Mouse (Mus musculus): ENCODE results near the gene Lcp2. TPM values are rescaled to one million over a fixed set of nuclear protein-coding genes. Genes with fewer than 3 reads are reported as not detected.

Gene Lcp2
- total and polyA plus RNA-seq, 3 experiments = 19.4 to 24.0 (median 20.1) TPM

GRCm38 (mm10) chr11:34002593-34002965 lies 44.1 kb upstream of the Lcp2 start:
- no peak overlapping the region for H3K27ac ChIP-seq (ENCODE audit: insufficient read depth, low read depth)
- no peak overlapping the region; the same call in 1 of the 2 replicates for H3K4me2 ChIP-seq (ENCODE audit: insufficient read depth, low read depth, poor library complexity, severe bottlenecking)
- in situ Hi-C loops (cut with MboI; ENCODE audit: low pct_ligation_motif_present, low pct_unique_long_range_greater_than_20kb, low sequenced_read_pairs) (loop anchor here (10.0 kb wide), 1 partner anchor 72 kb away; no protein-coding TSS in a partner anchor), dilution Hi-C loops (cut with MboI; ENCODE audit: extremely low pct_ligation_motif_present, extremely low pct_unique_long_range_greater_than_20kb, low sequenced_read_pairs) (no loop called here)
- H3K9ac ChIP-seq (ENCODE audit: insufficient read depth, low read depth) = no peak overlapping the region
- H3K4me1 ChIP-seq (ENCODE audit: control insufficient read depth in 1 of 2, insufficient read depth in 2 of 2) = peaks cover 0 to 41% of the 10 kb centered on the region in 2 experiments; a peak in 2 of 4 replicates
- H3K36me3 ChIP-seq (replicated peaks in 1 of 2; ENCODE audit: control insufficient read depth in 1 of 2, insufficient read depth in 1 of 2, low read length in 1 of 2) = no peaks in the 10 kb centered on the region
- H3K79me2 ChIP-seq (replicated peaks; ENCODE audit: control insufficient read depth, extremely low read depth, insufficient read depth, poor library complexity, severe bottlenecking) = no peaks in the 10 kb centered on the region
- DNase-seq (ENCODE audit: extremely low read depth) = no peak
- no peaks in the 10 kb centered on the region for H3K27me3 ChIP-seq (replicated peaks)
- TF ChIP-seq TCF12 (IDR thresholded peaks at IDR 0.05; ENCODE audit: low read depth, low read length) (no peak), CTCF (conservative IDR thresholded peaks at IDR 0.05 in 1 of 2, IDR thresholded peaks at IDR 0.05 in 1 of 2; ENCODE audit: low read depth in 2 of 2, low read length in 2 of 2) (0 out of 4 replicates have a peak, but pooled peaks of 1 of the 2 experiments have one; percentile 3)
- H3K4me3 ChIP-seq (replicated peaks in 1 of 3; ENCODE audit: low read depth in 2 of 3, low read length in 2 of 3, poor library complexity in 1 of 3) = no peak overlapping the region
- no peaks in the 10 kb centered on the region for H3K9me3 ChIP-seq (replicated peaks; ENCODE audit: low read length)

GRCm38 (mm10) chr11:34007616-34008015 lies 39.1 kb upstream of the Lcp2 start:
- H3K9ac ChIP-seq (ENCODE audit: insufficient read depth, low read depth) = peak overlapping the region; percentile 96
- no peaks in the 10 kb centered on the region for H3K79me2 ChIP-seq (replicated peaks; ENCODE audit: control insufficient read depth, extremely low read depth, insufficient read depth, poor library complexity, severe bottlenecking)
- TF ChIP-seq NRF1 (IDR thresholded peaks at IDR 0.05; ENCODE audit: low read depth, low read length) (no peak), MAFK (IDR thresholded peaks at IDR 0.05; ENCODE audit: insufficient replicate concordance, low read length) (no peak), UBTF (IDR thresholded peaks at IDR 0.05; ENCODE audit: low read depth, low read length) (no peak), ELF1 (IDR thresholded peaks at IDR 0.05; ENCODE audit: low read depth, low read length) (no peak), TBP (conservative IDR thresholded peaks at IDR 0.05; ENCODE audit: low read depth, low read length) (no peak), JUND (conservative IDR thresholded peaks at IDR 0.05; ENCODE audit: low read depth, low read length) (no peak), SIN3A (IDR thresholded peaks at IDR 0.05; ENCODE audit: low read length) (no peak), SMC3 (IDR thresholded peaks at IDR 0.05; ENCODE audit: low read depth, low read length) (no peak), CHD1 (IDR thresholded peaks at IDR 0.05; ENCODE audit: low read depth, low read length) (no peak), ZC3H11A (IDR thresholded peaks at IDR 0.05; ENCODE audit: low read depth, low read length) (no peak), E2F4 (IDR thresholded peaks at IDR 0.05; ENCODE audit: insufficient replicate concordance, low read depth, low read length) (no peak), EP300 (IDR thresholded peaks at IDR 0.05; ENCODE audit: low read length) (no peak), ZKSCAN1 (IDR thresholded peaks at IDR 0.05; ENCODE audit: borderline replicate concordance, low read depth, low read length) (no peak), RAD21 (IDR thresholded peaks at IDR 0.05; ENCODE audit: low read depth, low read length) (no peak), POLR2AphosphoS2 (IDR thresholded peaks at IDR 0.05; ENCODE audit: low read depth, low read length) (no peak), MYC (IDR thresholded peaks at IDR 0.05; ENCODE audit: low read depth, low read length) (no peak), USF2 (conservative IDR thresholded peaks at IDR 0.05; ENCODE audit: low read depth, low read length) (no peak), POLR2A (IDR thresholded peaks at IDR 0.05; ENCODE audit: low read depth, low read length) (no peak)
- H3K4me2 ChIP-seq (ENCODE audit: insufficient read depth, low read depth, poor library complexity, severe bottlenecking) = peak overlapping the region; percentile 75
- H3K4me1 ChIP-seq (ENCODE audit: control insufficient read depth in 1 of 2, insufficient read depth in 2 of 2) = peaks cover 25 to 60% of the 10 kb centered on the region in 2 experiments
- in situ Hi-C loops (cut with MboI; ENCODE audit: low pct_ligation_motif_present, low pct_unique_long_range_greater_than_20kb, low sequenced_read_pairs) = loop anchor here (10.0 kb wide), 1 partner anchor 67 kb away; no protein-coding TSS in a partner anchor
- dilution Hi-C loops (cut with MboI; ENCODE audit: extremely low pct_ligation_motif_present, extremely low pct_unique_long_range_greater_than_20kb, low sequenced_read_pairs) = no loop called here
- no peaks in the 10 kb centered on the region for H3K36me3 ChIP-seq (replicated peaks in 1 of 2; ENCODE audit: control insufficient read depth in 1 of 2, insufficient read depth in 1 of 2, low read length in 1 of 2)
- H3K9me3 ChIP-seq (replicated peaks; ENCODE audit: low read length) = no peaks in the 10 kb centered on the region
- H3K4me3 ChIP-seq (replicated peaks in 1 of 3; ENCODE audit: low read depth in 2 of 3, low read length in 2 of 3, poor library complexity in 1 of 3) = no peak overlapping the region
- no peak for DNase-seq (ENCODE audit: extremely low read depth)
- no peaks in the 10 kb centered on the region for H3K27me3 ChIP-seq (replicated peaks)
- H3K27ac ChIP-seq (ENCODE audit: insufficient read depth, low read depth) = no peak overlapping the region
